Mouse (Mus musculus) erythroblast, embryonic 14.5 days (primary cell): Measurements from ENCODE around the gene Mif.

ENCODE experiments used
- GATA1 ChIP-seq: IDR thresholded peaks from 2 replicates; pipeline ENCODE4 v1.6.1; 2012; ENCODE audit warnings: low read length, inconsistent platforms, mixed read lengths
- TAL1 ChIP-seq: IDR thresholded peaks from 3 replicates; pipeline ENCODE4 v1.6.1; 2012; ENCODE audit warnings: low read length, inconsistent platforms, mixed read lengths

GRCm38 (mm10) chr10:75835761-75836531 is 24.1 kb downstream of the Mif start:
- TF ChIP-seq GATA1: no peak
- no peak for TF ChIP-seq TAL1
